Mouse (Mus musculus) right cerebral cortex, postnatal 10 days (tissue): ENCODE results near the gene Tbc1d17.

ENCODE experiments used
- DNase-seq, 2 experiments: peaks; one replicate each; pipeline ENCODE4 v3.0.0; 2021; ENCODE audit warnings: low spot score in 2 of 2

Tbc1d17 gene

DNA sequence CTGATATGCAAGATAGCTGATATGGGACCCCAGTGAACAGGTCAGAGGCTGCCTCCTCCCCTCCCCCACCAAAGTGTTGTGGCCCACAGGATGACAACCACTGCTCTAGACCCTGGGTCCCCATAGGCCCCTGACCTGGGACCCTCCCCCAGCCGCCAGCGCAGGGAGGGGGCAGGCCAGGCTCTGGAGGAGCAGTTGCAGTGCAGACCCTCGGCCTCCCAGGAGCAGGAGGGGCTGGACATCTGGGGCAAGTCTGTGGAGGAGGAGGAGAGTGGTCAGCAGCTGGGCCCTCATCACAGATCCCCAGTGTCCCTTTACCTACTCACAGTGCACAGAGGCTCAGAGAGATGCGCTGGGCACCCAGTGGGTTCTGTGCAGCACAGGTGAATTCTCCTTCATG lies 58.8 kb downstream of the Tbc1d17 start:
- DNase-seq: peak in 1 of 2 experiments; percentile 12

DNA sequence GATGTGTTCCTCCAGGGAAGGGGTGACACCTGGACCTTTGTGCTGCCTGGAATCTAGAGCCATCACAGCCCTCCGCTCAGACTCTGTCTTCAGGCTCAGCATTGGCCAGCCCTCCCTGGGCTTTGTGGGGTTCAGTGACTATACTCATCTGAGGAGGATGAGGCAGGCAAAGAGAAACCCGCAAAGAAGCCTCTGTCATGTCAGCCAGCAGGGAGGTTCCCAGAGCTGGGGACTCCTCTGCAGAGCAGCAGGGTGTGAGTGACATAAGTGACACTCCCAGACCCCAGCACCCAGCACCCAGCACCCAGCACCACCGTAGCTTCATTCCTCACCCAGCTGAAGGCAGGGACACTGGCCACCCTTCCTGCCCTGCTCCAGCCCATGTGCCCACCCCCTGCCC lies 59.3 kb downstream of the Tbc1d17 start:
- peak in 1 of 2 experiments; percentile 6 for DNase-seq
